Mouse (Mus musculus): ENCODE results near the gene Stk39. TPM values are rescaled to one million over a fixed set of nuclear protein-coding genes. Genes with fewer than 3 reads are reported as not detected.
A peak's percentile ranks its signal among the peaks of the same experiment; 100 is the strongest.

The Stk39 gene
- total RNA-seq, 2 experiments from 2014 or later, result 1.3 to 3.2 TPM

DNA sequence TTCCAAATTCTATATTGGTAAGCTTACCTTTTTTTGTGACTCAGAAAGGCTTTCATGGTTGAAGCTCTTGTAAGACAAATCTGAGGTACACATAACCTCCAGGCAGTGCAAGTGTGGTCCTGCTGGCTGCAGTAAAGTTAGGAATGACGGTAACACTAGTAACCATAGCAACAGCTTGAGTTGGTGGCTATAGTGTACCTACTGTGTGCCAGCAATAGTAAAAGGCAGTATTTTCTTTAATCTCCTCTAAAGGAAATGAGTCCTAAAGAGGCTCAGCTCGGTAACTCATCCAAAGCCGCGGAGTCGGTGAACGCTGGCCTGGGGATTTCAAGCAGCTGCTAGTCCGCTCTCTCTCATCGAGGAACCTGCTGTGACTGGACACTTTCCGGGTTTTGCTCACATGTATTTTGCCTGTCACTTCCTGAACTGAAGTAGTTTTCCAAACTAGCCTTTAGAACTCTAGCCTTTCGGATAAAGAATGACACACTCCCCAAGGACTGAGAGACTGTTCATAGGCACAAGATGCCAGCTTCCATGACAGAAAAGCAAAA is 85.7 kb downstream of the Stk39 start:
- no peak for ATAC-seq (replicated peaks; ENCODE audit: poor library complexity)

DNA sequence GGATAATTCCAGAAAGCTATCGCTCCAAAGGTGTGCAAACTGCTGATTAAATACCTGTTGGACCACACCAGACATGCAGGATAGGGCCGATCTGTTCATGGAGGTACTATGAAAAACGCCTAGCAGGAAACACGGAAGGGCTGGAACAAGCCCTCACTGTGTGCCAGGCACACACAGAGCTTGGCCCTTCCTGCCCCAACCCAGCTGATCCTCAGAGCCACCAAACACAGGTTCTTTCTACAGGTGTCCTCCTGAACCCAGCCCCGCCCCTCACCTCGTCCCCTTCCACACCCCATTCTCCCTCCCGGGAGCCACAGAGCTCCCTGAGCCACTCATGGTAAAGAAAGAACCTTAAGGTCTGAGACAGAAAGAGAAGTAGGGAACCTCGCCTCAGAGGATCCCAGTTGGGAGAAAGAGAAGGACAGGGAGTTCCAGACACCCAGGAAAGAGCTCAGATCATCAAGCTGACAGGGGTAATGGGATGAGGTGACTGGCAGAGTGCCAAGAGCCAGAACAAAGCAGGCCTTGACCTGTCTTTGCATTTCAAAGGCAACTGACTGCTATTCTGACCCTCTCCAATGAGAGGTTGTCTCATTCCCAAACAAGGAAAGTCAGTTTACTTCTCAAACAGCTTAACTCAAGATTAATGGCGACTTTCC is 86.3 kb downstream of the Stk39 start:
- no peak for ATAC-seq (replicated peaks; ENCODE audit: poor library complexity)

DNA sequence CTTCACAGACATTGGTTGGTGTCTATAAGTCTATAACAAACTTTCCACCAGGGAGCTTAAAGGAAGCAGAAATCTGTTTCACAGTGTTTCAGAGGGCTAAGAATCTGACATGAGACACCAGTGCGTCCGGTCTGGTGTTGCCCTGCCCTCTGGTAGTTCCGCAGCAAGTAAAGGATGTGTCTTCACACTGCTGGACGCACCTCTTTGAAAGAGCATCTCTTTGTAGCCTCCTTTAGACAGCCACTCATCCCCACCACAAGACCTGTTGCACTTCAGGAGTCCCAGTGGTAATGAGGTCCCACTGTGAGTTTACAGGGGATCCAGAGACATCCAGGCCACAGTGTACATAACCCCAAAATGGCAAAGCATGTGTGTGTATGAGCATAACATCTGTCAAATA is 88.1 kb downstream of the Stk39 start:
- ATAC-seq (replicated peaks; ENCODE audit: poor library complexity), result no peak

DNA sequence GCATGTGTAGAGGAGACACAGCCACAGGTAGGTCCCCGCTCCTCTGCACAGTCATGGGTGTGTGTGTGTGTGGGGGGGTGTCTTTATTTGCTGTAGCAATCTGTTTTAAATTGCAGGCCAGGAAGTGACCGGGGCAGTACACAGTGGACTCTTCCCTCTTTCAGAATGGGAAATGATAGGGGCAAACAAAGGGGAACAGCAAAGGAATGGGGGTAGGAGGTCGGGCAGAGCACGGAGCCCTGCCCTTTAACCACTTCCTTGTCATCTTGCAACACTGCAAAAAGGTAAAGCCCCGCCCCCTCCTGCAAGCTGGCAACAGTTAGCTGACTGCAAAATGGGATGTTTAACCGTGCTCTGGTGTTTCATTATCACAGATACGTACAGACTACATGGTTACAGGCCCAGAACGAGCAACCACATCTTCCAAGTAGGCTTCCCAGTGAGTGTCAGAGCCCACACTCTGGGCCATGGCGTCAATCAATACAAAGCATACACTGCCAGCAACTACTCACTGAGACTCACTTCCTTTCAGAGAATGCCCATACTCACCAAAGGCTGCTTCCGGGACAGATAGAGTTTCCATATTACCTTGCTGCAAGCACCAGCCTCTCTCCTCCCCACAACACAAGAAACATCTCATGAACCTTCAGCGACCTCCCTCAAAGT is 89.5 kb downstream of the Stk39 start:
- ATAC-seq (replicated peaks; ENCODE audit: poor library complexity), result peak; percentile 82

DNA sequence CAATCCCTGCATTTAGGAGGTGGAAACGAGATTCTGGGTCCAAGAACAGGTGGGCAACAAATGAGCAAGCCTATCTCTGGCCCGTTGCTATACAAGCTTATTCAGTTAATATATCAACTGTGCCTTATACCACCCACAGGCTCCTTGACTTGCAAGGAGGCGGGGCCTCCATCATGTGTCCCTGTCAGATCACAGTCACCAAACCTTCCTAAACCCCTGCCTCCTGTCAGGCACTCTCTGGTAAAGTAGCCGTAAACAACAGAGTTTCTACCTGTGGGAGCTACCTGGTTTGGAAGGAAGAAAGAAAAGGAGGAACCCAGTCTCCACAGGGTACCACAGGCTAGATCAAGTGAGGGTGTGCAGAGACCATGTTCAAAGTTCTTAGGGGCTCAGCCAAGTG is 90.2 kb downstream of the Stk39 start:
- ATAC-seq (replicated peaks; ENCODE audit: poor library complexity), result no peak

DNA sequence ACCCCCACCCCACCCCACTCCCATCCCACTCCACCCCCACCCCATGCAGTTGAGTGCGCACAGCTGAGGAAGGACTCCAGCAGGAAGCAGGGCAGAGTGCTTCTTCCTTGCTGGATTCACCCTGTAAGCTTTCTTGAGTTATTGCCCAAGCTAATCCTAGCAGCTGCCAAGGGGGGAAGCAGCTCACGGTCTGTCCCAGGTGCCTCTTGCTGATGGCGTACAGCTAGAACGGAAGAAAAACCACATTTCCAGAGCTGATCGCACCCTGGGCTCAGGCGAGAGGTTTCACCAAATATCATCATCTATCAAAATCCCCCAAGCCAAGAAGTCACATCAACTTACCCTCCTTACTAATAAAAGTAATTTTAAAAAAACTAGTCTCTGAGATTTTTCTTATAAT is 90.9 kb downstream of the Stk39 start:
- ATAC-seq (replicated peaks; ENCODE audit: poor library complexity), result peak; percentile 56

DNA sequence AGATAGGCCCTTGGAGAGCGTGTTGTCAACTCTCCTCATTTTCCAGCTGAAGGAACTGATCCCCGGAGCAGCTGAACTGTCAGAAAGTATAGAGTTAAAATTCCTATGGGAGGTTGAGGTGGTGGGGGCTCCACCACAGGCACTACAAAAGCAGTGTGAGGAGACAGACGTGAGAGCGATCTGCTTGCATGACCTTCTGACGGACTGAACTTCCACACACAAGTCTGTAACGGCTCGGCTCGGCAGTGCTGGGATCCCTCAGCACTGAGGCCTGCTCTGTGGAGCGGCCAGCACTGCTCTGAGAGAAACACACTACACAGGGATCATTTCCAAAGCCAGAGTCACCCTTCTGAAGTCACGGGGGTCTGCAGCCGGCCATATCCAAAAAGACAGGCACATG is 92.4 kb downstream of the Stk39 start:
- ATAC-seq (replicated peaks; ENCODE audit: poor library complexity), result no peak

DNA sequence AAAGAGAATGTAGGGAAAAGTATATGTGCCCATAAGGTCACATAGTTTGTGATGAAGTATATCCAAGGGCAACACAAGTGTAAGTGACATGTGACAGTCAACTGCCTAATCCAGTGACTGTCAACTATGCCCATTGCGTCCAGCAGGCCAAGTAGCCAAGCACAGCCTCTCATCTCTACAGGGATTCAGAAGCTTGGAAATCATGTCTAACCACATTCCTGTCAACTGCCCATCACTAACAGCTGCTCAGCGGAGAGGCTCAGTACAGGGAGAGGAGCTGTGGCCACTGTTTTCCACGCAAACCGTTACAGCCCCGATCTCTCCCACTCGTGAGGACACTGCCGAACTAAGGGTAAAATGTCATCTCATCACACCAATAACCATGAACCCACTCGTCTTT is 93.7 kb downstream of the Stk39 start:
- ATAC-seq (replicated peaks; ENCODE audit: poor library complexity), result no peak

DNA sequence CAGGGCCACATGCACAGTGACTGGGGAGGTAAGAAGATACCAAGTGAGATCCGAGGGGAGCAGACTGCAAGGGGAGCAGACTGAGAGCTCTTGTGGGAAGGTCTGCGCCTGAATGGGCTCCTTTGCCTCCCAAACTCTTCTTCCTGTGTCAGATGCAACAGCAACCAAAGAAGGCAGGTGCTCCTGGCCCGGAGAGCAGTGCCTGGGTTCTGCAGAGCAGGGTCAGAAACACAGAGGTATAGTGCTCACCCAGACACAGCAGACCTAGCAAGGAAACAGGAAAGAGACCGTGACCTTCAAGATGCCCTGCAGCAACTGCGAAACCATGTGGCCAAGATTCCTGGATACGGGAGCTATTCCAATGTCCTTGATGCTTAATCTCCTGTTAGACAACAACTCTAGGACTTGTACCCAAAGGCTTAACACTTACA is 94.8 kb downstream of the Stk39 start:
- ATAC-seq (replicated peaks; ENCODE audit: poor library complexity), result no peak

DNA sequence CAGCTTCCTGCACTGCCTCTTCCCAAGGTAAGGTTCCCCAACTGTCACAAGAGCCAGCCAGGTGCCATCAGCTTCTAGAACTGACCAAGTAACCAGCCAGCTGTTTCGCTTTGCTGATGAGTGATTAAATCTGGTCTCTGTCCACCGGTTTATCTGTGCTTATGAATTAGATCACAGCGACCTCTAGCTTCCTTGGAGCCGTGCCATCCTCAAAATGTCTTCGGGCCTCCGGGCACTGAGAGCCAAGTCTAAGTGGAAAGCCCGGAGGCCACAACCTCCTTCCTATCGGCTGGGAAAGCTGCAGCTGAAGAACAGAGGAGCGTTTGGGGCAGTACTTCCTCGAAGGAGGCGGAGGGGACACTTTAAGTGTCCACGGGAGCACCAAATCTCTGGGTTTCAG is 95.4 kb downstream of the Stk39 start:
- ATAC-seq (replicated peaks; ENCODE audit: poor library complexity), result no peak

DNA sequence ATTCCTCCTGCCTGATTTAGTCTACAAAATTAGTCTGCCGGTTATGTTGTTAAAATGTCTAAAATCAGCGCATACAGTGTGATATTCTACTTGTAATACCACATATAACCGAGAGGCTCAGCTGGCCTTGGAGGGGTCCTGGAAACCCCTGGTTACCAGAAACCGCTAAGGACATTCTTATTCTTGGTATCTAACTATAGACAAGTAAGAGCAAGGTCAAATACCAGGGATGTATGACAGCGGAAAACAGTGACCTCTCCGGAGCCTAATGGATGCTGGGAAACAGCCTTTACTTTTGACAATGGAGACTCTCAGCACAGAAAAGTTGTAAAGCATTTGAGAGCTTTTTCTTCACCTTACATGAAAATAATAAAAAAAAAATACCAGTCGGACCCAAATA is 97.9 kb downstream of the Stk39 start:
- ATAC-seq (replicated peaks; ENCODE audit: poor library complexity), result no peak

DNA sequence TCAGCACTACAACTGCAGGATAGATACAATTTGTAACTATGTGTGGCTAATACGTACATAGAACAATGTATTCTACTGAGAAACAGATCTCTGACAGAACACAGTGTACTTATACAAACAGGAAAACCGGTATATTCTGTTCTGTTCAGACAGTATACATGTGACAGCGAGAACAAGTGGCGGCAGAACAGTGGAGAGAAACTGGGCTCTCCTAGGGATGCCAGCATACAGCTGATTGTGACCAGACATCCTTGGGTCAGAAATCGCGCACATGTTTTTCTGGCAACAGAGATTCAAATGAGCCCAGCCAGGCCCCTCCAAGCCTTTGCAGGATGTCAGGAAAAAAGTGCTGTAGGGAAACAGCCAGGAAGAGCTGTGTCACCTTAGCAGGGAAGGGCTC is 100.2 kb downstream of the Stk39 start:
- ATAC-seq (replicated peaks; ENCODE audit: poor library complexity), result no peak

DNA sequence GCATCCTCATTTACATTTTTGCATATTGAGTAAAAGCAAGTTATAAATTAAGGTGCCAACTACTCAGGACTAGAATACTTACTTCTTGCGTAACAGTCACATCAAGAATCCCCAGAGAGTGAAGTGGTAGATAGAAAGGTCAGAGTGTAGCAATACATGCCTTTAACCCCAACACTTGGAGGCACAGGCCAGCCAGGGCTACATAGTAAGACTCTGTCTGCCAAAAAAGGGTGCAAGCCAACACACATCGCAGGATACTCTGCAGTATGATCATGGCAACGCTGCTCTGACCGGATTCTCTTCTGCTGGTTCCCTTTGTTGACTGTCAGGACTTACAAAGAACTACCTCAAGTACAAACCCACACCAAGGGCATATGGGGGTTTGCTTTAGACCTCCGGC is 101.7 kb downstream of the Stk39 start:
- ATAC-seq (replicated peaks; ENCODE audit: poor library complexity), result no peak; the same call in 1 of the 2 replicates

DNA sequence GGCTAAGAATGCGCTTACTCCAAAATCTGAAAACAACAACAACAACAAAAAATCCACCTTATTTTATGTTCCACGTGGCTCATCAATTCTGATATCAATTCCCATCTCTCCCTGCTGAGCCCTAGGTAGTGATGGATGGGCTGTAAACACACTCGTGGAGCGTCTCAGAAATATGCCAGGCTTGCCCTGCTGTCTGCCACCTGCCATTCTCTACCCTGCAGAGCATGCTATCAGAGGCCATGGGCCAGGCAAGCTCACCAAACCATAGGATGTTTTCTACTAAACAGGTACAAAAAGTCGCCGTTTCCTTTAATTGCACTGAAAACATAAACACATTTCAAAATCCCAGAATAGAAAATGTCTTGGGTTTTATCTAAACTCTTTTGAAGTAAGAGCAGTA is 103.0 kb downstream of the Stk39 start:
- no peak for ATAC-seq (replicated peaks; ENCODE audit: poor library complexity)

DNA sequence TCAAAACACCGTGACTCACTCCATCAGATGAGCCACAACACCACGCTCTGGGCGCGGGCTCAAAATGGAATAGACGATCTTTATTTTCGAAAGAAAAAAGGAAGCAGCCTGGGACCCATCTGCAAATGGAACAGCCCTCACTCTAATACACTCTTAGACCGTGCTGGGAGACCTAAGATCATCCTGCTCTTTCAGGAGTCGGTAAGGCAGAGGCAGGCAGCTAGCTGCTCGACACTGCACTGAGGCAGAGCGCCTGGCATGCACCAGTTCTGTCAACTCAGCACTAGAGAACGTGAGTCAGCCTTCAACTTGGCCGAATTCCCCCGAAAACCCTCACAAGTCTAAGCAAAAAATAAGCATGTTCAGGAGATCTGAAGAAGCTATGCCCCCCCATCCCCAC is 104.1 kb downstream of the Stk39 start:
- no peak for ATAC-seq (replicated peaks; ENCODE audit: poor library complexity)

DNA sequence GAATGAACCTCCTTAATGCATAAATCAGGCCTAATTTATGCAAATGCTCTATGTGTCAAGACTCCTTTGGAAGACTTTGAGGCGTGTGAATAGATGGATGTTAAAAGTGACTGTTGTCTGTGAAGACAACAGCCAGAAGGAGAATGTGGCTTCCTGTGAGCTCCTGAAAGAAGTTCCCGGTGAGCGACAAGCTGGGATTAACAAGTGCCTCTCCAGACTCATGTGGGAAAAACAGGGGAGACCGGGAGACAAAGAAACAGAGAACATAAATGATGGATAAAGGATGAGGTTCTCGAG is 105.2 kb downstream of the Stk39 start:
- ATAC-seq (replicated peaks; ENCODE audit: poor library complexity), result no peak

DNA sequence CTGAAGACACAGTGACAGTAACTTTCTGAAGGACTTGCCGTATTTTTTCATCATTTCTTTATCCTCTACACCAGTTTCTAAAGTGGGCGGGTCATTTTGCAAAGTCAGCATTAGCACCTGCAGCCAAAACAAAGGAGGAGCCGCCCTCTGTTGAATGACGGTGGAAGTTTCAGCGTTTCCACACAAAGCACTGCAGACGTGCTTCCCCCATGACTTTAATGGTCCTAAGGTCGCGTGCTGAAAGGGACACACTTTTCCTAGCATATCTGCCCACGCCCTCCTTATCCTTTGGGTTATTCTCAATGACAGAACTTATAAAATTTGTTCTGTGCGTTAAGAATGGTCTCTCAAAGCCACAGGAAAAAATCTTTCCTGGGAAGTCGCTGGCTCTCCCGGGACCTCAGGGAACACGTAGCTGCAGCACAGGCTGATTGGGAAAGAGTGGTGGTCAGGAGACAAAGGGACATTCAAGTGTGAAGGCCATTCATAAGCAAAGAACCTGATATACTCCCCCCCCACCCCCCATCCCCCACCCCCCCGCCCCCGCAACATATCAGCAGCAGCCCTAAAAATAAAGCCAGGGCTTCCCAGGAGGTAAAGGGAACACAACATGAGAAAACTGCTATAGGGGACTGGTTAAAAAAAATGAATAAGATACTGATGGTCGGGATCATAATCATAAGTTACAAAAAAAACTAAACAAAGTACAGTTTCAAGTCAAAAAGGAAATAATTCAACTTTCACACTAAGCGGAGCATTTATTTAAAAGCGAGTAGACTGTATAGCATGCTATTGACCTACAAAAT is 105.8 kb downstream of the Stk39 start:
- ATAC-seq (replicated peaks; ENCODE audit: poor library complexity), result peak; percentile 59; the same call in 1 of the 2 replicates

DNA sequence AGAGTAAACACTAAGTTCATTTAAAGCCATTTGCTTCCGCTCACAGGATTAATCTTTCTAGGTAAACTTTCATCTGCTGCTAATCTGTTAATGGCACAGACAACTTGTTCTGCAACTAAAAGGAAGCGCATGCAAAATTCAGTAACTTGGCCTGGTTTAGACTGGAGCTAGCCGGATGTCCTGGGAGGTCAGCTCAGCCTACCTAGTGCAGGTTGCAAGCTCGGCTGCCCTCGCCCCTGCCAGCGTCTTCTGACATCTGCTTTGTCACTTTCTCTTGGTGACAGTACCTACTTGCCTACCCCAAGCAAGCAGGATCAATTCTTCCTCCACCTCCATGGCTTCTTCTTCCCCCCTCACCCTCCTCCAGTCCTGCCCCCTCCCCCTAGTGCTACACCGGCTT is 106.6 kb downstream of the Stk39 start:
- no peak for ATAC-seq (replicated peaks; ENCODE audit: poor library complexity)

DNA sequence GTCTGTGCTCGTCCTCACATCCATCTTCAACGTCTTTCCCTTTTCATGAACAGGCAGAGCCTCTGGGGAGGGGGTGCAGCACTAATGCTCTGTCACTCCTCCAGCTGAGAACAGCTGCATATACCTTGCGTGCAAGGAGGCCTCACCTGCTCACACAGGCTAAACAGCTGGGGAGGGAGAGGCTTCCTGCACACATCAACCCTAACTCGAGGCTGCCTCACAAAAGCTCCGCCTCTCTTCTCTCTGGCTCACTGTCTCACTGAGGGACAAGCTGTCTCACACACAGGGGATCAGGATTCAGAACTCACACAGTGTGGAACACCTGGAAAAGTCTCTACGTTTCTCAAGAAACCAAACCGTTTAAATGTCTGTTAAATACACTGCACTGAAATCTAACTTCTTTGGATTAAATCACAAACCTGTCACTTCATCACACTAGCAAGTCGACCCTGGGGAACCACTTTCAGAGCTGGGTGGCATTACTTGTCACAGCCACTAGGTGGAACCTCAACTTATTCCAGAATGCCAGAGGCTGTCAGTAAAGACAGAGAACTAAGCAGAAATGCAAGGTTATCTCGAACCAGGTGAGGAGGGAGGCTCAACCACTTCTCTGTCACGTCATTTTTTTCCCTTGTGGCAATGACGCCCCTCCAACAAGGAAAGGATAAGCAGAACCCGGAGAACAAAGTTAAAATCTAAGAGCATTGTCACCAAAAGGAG is 107.7 kb downstream of the Stk39 start:
- ATAC-seq (replicated peaks; ENCODE audit: poor library complexity), result peak; percentile 84

DNA sequence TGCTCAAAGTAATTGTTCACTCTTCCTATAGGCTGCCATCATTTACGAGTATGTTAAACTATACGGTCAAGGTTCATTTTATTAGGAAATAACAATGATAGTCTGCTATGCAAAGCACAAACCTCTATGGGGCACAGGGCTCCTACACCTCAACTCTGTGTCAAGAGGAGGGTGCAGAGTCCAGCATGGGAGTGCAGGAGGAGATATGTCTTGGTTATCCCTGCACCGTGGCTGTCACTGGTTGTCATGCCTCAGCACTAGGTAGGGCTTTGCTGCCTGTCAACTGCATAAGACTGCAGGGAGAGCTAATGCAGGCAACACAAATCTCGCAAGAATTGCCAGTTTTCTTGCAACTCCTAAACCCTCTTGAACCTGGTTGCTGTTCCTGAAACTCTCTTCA is 108.9 kb downstream of the Stk39 start:
- no peak for ATAC-seq (replicated peaks; ENCODE audit: poor library complexity)

DNA sequence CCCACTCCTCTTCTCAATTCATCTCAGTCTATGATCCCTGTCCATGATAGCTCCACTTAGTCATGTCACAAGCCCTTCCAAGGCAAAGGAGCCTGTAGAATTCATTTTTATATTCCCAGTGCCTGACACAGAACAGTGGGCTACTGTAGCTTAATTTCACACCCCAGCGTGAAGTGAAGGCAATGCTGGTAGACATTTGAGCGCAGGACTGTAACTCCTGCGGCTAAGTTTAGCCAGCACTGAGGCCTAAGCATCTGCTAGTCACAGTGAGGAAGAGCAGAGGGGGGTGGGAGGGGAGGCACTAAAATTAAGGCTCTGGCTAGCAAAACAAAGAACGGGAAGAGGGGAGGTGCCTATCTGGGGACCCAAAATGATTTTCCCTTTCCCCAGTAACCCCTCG is 110.4 kb downstream of the Stk39 start:
- no peak for ATAC-seq (replicated peaks; ENCODE audit: poor library complexity)

All from megakaryocyte progenitor cell, adult 5-6 weeks (primary cell).